Mouse (Mus musculus): Measurements from ENCODE around the gene Sipa1l3.
A peak's percentile ranks its signal among the peaks of the same experiment; 100 is the strongest.

The Sipa1l3 gene

GRCm38 (mm10) chr7:29367166-29368003 is 151.1 kb downstream of the Sipa1l3 start:
- DNase-seq: no peak

GRCm38 (mm10) chr7:29364052-29364451 is 154.4 kb downstream of the Sipa1l3 start:
- peak; percentile 14 for DNase-seq

- DNase-seq: no peak
These were observed 156.9 kb downstream of the Sipa1l3 start for GRCm38 (mm10) chr7:29361497-29361896.

- no peak for DNase-seq
These were observed 163.0 kb downstream of the Sipa1l3 start for GRCm38 (mm10) chr7:29355406-29355805.

GRCm38 (mm10) chr7:29354161-29354560 is 164.3 kb downstream of the Sipa1l3 start:
- DNase-seq: no peak

- no peak for DNase-seq
These were observed 166.2 kb downstream of the Sipa1l3 start for GRCm38 (mm10) chr7:29352246-29352645.

GRCm38 (mm10) chr7:29350489-29350888 is 168.0 kb downstream of the Sipa1l3 start:
- DNase-seq: no peak

GRCm38 (mm10) chr7:29346212-29346611 is 172.2 kb downstream of the Sipa1l3 start:
- DNase-seq: no peak

- DNase-seq: no peak
These were observed 172.9 kb downstream of the Sipa1l3 start for GRCm38 (mm10) chr7:29345534-29345933.

GRCm38 (mm10) chr7:29343746-29344145 is 174.7 kb downstream of the Sipa1l3 start:
- DNase-seq: no peak

GRCm38 (mm10) chr7:29342489-29343092 is 175.8 kb downstream of the Sipa1l3 start:
- DNase-seq: no peak

- no peak for DNase-seq
These were observed 176.7 kb downstream of the Sipa1l3 start for GRCm38 (mm10) chr7:29341722-29342121.

GRCm38 (mm10) chr7:29340838-29341237 is 177.6 kb downstream of the Sipa1l3 start:
- no peak for DNase-seq

- no peak for DNase-seq
These were observed 178.2 kb downstream of the Sipa1l3 start for GRCm38 (mm10) chr7:29340247-29340646.

GRCm38 (mm10) chr7:29338984-29339679 is 179.3 kb downstream of the Sipa1l3 start:
- no peak for DNase-seq

GRCm38 (mm10) chr7:29338351-29338919 is 180.0 kb downstream of the Sipa1l3 start:
- peak; percentile 47 for DNase-seq

GRCm38 (mm10) chr7:29337766-29338165 is 180.7 kb downstream of the Sipa1l3 start:
- no peak for DNase-seq

GRCm38 (mm10) chr7:29336795-29337319 is 181.6 kb downstream of the Sipa1l3 start:
- no peak for DNase-seq

- DNase-seq: no peak
These were observed 182.4 kb downstream of the Sipa1l3 start for GRCm38 (mm10) chr7:29335841-29336671.

GRCm38 (mm10) chr7:29335276-29335675 is 183.2 kb downstream of the Sipa1l3 start:
- DNase-seq: no peak

GRCm38 (mm10) chr7:29334156-29334555 is 184.3 kb downstream of the Sipa1l3 start:
- no peak for DNase-seq

- DNase-seq: no peak
These were observed 189.5 kb downstream of the Sipa1l3 start for GRCm38 (mm10) chr7:29328984-29329383.

Data from kidney, adult 9 months (tissue).